Mouse (Mus musculus) liver, embryonic 13.5 days (tissue): Measurements from ENCODE around the gene Sorbs1. TPM values are rescaled to one million over a fixed set of nuclear protein-coding genes. Genes with fewer than 3 reads are reported as not detected.
A peak's percentile ranks its signal among the peaks of the same experiment; 100 is the strongest.

ENCODE experiments used
- ATAC-seq: fragments of 200-750 bp; cut with Nextera tagmentation; 2 replicates; pipeline ENCODE4 v1.8.0; 2017; ENCODE audit warnings: low read depth, mild to moderate bottlenecking, moderate number of reproducible peaks, moderate library complexity
- DNase-seq: peaks from one replicate; pipeline ENCODE4 v3.0.0; 2022
- H3K27ac ChIP-seq: fragments of 300-500 bp; sonication (generic); 2 replicates; pipeline ENCODE4 v1.5.1; 2015; ENCODE audit warnings: moderate library complexity, mild to moderate bottlenecking, inconsistent platforms
- H3K27me3 ChIP-seq: fragments of 300-500 bp; sonication (generic); 2 replicates; pipeline ENCODE4 v1.6.1; 2015; ENCODE audit warnings: mild to moderate bottlenecking, inconsistent platforms
- H3K36me3 ChIP-seq: fragments of 300-500 bp; sonication (generic); 2 replicates; pipeline ENCODE4 v1.6.1; 2015; ENCODE audit warnings: mild to moderate bottlenecking, inconsistent platforms
- H3K4me1 ChIP-seq: fragments of 300-500 bp; sonication (generic); replicated peaks from 2 replicates; pipeline ENCODE4 v1.6.1; 2015; ENCODE audit warnings: inconsistent platforms
- H3K4me2 ChIP-seq: fragments of 300-500 bp; sonication (generic); 2 replicates; pipeline ENCODE4 v1.6.1; 2015; ENCODE audit warnings: inconsistent platforms, mild to moderate bottlenecking, moderate library complexity
- H3K4me3 ChIP-seq: fragments of 300-500 bp; sonication (generic); replicated peaks from 2 replicates; pipeline ENCODE4 v1.5.1; 2015; ENCODE audit warnings: mild to moderate bottlenecking, inconsistent platforms
- H3K9ac ChIP-seq: fragments of 300-500 bp; sonication (generic); 2 replicates; pipeline ENCODE4 v1.6.1; 2015; ENCODE audit warnings: mild to moderate bottlenecking, inconsistent platforms
- H3K9me3 ChIP-seq: fragments of 300-500 bp; sonication (generic); replicated peaks from 2 replicates; pipeline ENCODE4 v1.6.1; 2016; ENCODE audit warnings: inconsistent platforms
- WGBS: fragments of 180-500 bp; shearing (Covaris S2); methylation state at CpG from one replicate; pipeline ENCODE4 v1.1.7; 2015; ENCODE audit not compliant: insufficient replicate concordance; 5-methylcytosine and 5-hydroxymethylcytosine counted together
- polyA plus RNA-seq: library from polyadenylated mRNA; unstranded; fragments of >200 nt; fragmentation: Nextera tagmentation; extraction: Ambion mirVana; gene quantifications from 2 replicates; pipeline ENCODE4 v1.2.1, GENCODE M21; 2015

The Sorbs1 gene
- polyA plus RNA-seq, 1 experiment from 2014 or later, result 28.8 TPM

DNA sequence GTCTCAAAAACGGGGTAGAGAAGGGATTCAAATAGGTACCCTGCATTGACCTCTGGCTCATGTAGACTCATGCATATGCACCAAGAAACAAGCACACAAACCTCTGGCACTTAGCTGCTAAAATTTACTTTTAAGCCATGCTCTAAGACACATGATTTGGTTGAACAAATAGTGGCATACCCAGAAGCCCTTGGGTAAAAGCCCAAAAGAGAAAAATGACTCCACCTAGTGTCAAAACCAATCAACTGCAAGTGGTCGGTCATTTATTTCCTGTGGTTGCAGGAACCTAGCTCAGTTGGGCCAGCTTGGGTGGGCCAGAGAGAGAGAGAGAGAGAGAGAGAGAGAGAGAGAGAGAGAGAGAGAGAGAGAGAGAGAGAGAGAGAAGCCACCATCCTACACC, 109.0 kb downstream of the Sorbs1 start:
- 50% methylated on average over 2 of the region's 2 CpGs for WGBS
- Histone ChIP-seq H3K9ac (no peak overlapping the region), H3K27me3 (no peaks in the 10 kb centered on the region), H3K27ac (peak overlapping the region; percentile 66; the same call in 1 of the 2 replicates), H3K4me3 (no peak overlapping the region), H3K4me2 (0 out of 2 replicates have a peak overlapping the region, but pooled peaks have one; percentile 12), H3K36me3 (peaks cover 1% of the 10 kb centered on the region; the same call in 1 of the 2 replicates), H3K9me3 (no peaks in the 10 kb centered on the region), H3K4me1 (peaks cover 36% of the 10 kb centered on the region)
- no peak for DNase-seq
- ATAC-seq, result no peak

DNA sequence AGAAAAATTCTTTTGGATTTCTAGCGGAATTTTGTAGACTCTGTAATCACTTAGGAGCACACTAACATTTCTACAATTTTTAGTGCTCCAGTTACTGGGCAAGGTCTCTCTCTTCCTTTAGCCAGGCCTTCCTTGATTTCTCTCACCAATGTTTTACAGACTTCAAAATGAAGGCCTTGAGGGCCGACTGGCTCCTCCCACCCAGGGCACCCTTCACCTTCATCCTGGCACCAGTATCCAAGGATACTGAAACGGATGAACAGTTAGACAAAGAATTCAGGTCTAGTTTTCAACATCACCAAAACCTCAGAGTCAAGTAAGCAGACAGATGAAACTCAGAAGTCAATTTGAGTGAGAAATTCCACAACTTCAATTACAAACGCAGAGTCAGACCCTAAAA, 109.6 kb downstream of the Sorbs1 start:
- H3K4me3 ChIP-seq, result no peak overlapping the region
- no peak for ATAC-seq
- 70% methylated on average over 4 of the region's 4 CpGs for WGBS
- no peak overlapping the region for H3K27ac ChIP-seq
- H3K9ac ChIP-seq, result no peak overlapping the region
- peaks cover 33% of the 10 kb centered on the region for H3K4me1 ChIP-seq
- H3K36me3 ChIP-seq, result peaks cover 5% of the 10 kb centered on the region; the same call in 1 of the 2 replicates
- no peaks in the 10 kb centered on the region for H3K27me3 ChIP-seq
- no peak overlapping the region for H3K4me2 ChIP-seq
- DNase-seq, result no peak
- no peaks in the 10 kb centered on the region for H3K9me3 ChIP-seq

DNA sequence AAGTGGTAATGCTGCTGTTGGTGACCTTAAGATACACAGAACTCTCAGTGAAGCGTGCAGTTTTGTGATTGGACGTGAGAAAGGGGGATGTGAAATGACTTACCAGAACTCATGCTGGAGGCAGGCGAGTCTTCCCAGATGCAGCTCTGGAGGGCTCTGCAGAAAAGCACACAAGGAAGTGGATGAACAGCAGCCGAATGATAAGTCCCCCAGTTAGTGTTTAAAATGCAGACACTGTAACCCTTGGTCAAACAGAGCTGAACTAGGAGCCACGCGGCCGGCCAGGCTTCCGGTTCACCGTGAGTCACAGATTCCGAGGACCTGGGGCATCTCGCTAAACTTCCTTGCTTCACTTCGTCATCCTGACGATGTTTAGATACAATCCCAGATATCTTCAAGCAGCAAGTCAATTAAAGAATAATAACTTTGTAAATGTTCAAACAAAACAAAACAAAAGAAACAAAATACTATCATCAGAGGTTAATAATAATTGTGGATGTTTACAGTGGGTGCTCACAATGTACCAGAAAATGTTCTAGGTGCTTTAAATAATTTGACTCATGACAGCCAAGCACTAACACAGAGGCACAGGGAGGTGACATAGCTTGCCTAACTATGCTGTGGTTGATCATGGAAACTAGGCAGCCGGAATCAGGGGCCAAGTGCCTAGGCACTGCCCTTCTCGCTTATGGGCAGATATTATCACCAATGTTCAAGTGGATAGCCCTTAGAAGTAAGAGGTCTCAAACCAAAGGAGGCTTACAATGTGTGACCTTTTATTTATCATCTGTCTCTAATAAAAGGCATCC, 111.2 kb downstream of the Sorbs1 start:
- Histone ChIP-seq H3K27me3 (no peaks in the 10 kb centered on the region), H3K9ac (no peak overlapping the region), H3K4me2 (no peak overlapping the region), H3K4me3 (no peak overlapping the region), H3K36me3 (peaks cover 13% of the 10 kb centered on the region; the same call in 1 of the 2 replicates), H3K9me3 (no peaks in the 10 kb centered on the region), H3K27ac (peak overlapping the region; percentile 18; the same call in 1 of the 2 replicates), H3K4me1 (peaks cover 33% of the 10 kb centered on the region)
- 52% methylated on average over 15 of the region's 15 CpGs for WGBS
- DNase-seq (no peak), ATAC-seq (no peak; the same call in 1 of the 2 replicates)

DNA sequence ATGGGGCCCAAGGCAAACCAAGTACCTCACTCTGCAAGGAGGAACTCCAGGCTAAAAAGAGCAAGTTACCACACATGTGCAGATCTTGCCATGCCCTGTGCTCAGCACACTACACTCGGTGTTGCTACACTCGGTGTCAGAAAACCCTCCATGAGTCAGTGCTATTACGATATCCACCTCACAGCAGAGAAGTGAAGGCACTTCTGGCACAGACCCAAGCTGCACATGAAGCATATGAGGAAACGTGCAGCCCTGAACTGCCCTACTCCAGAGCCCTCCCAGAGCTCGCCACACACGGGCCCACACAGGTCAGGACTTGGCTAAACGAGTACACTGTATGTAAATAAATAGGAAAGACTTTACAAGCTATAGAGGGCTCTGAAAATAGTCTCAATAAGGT, 112.4 kb downstream of the Sorbs1 start:
- WGBS, result 78% methylated on average over 7 of the region's 7 CpGs
- peaks cover 13% of the 10 kb centered on the region; the same call in 1 of the 2 replicates for H3K36me3 ChIP-seq
- no peaks in the 10 kb centered on the region for H3K27me3 ChIP-seq
- H3K4me3 ChIP-seq, result no peak overlapping the region
- no peak overlapping the region for H3K4me2 ChIP-seq
- ATAC-seq, result peak; percentile 42; the same call in 1 of the 2 replicates
- H3K9me3 ChIP-seq, result no peaks in the 10 kb centered on the region
- no peak overlapping the region for H3K9ac ChIP-seq
- no peak for DNase-seq
- no peak overlapping the region; the same call in 1 of the 2 replicates for H3K27ac ChIP-seq
- peaks cover 25% of the 10 kb centered on the region for H3K4me1 ChIP-seq

DNA sequence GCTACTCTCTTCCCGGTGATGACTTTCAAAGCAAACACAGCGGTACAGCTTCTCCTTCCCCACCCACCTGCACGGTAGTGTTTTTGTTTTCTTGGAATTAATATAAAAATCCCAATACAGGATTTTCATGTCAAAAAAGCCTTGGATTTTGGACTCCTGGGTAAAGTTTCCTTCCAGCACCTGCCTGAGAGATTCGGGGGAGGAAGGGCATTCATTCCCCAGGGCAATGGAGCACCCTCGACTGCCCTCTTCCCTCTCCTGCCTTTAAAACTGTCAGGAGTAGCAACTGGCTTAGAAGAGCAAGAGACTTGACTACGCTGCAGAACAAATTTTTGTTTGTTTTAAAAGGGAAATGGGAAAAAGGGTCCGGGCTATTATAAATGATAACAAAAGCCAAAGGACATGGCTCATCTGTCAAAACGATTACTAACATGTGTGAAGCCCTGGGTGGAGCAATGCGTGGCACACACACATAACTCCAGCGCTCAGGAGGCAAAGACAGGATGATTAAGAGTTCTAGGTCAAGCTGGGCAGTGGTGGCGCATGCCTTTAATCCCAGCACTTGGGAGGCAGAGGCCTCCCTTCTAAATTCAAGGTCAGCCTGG, 113.1 kb downstream of the Sorbs1 start:
- Histone ChIP-seq H3K9ac (no peak overlapping the region), H3K27ac (no peak overlapping the region), H3K9me3 (no peaks in the 10 kb centered on the region), H3K4me3 (no peak overlapping the region), H3K4me1 (peaks cover 25% of the 10 kb centered on the region), H3K36me3 (peaks cover 13% of the 10 kb centered on the region; the same call in 1 of the 2 replicates), H3K27me3 (no peaks in the 10 kb centered on the region), H3K4me2 (no peak overlapping the region)
- DNase-seq (no peak), ATAC-seq (no peak)
- 77% methylated on average over 11 of the region's 11 CpGs for WGBS

DNA sequence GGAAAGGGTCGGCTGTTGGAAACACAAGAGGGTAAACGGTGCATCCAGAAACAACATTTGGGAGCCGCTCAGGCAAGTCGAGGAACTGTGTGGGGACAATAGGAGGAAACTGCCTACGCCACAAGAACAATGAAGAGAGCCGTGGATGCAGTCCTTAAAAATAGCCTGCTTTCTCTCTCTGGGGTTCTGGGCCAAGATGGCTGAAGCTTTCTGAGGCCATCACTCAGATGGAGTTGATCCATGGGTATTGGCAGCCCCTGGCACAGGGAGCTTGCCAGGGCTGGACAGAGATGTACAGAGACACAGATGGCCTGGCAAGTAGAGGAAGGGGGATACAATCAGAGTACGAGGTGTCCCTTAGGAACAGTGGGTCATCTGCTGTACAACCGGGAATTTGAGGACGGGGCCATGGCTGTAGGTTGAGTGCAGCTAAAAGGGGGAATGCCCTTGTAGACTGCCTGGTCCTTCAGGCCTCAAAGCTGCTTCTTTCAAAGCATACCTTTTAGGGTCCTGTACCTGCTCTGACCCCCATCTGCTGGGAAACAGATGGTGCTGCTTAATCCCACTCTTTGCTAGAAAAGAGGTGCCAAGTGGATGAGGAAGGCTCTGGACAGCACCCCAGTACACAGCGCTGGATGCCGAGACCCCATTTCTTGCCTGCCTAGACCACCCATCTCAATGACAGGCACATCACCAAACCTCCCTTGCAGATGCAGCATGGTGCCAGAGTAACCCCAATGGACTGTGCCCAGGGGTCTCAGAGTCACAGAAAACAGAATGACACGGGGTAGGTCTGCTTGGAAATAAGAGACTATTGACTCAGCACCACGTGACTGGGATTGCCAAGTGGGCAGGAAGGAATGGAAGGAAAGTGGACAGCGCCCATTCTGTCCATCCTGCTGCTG, 117.6 kb downstream of the Sorbs1 start:
- Histone ChIP-seq H3K27me3 (no peaks in the 10 kb centered on the region), H3K9me3 (no peaks in the 10 kb centered on the region), H3K4me1 (peaks cover 22% of the 10 kb centered on the region), H3K4me2 (no peak overlapping the region), H3K4me3 (no peak overlapping the region), H3K36me3 (peaks cover 28% of the 10 kb centered on the region), H3K9ac (no peak overlapping the region), H3K27ac (no peak overlapping the region)
- ATAC-seq (no peak), DNase-seq (no peak)
- WGBS, result 68% methylated on average over 14 of the region's 14 CpGs

DNA sequence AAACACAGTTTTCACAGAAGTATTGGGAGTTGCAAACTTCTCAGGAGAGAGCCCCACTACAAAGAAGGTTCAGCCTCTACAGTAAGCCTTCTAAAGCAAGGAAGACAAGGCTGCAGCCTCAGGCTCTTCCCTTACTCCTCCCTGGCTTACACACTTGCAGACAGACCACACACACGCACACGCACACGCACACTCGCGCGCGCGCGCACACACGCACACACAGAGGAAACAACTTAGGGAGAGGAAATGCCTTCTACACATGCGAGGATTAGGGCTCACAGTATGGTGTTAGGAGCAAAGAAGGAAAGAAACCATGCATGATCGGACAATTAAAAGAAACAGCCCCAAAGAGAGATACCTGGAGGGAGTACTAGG, 118.3 kb downstream of the Sorbs1 start:
- DNase-seq (no peak), ATAC-seq (no peak)
- H3K36me3 ChIP-seq, result peaks cover 28% of the 10 kb centered on the region
- H3K4me1 ChIP-seq, result peaks cover 15% of the 10 kb centered on the region
- H3K4me2 ChIP-seq, result no peak overlapping the region
- no peaks in the 10 kb centered on the region for H3K9me3 ChIP-seq
- no peak overlapping the region for H3K9ac ChIP-seq
- 69% methylated on average over 12 of the region's 12 CpGs for WGBS
- H3K27me3 ChIP-seq, result no peaks in the 10 kb centered on the region
- H3K4me3 ChIP-seq, result no peak overlapping the region
- H3K27ac ChIP-seq, result peak overlapping the region; percentile 37; the same call in 1 of the 2 replicates

DNA sequence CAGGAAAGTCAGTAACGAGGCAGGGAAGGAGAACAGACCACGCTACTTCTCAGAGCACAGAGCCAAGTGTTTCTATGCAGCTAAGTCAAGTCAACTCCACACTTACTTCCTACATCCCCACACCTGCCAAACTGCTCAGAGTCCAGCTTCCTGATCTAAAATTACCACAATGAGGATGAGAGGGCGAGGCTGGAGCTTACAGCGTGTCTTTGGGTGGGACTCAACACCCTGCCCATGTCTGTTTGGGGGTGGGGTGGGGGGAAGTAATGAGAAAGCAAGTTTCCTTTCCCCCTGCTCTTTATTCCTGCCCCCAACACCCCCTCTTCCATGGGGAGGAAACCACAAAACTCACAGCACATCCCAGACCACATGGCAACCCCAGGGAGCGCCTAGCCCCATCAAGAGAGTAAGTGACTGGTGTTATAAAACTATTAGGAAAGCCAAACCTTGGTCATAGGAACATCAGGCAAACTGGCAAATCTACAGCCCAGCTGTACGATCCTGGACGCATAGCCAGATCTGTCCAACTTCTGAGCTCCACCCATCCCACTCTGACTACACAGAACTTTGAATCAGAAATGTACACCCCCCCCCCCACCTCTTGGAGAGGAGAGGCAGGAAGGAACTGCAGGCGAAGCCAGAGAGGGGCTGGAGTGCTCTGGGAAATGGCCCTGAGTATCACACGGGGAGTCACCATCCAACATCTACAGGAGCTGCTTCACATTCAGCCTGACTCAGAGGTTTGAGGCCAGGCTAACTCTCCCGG, 118.8 kb downstream of the Sorbs1 start:
- H3K4me3 ChIP-seq, result no peak overlapping the region
- H3K9me3 ChIP-seq, result no peaks in the 10 kb centered on the region
- DNase-seq (no peak), ATAC-seq (no peak)
- no peaks in the 10 kb centered on the region for H3K27me3 ChIP-seq
- 38% methylated on average over 10 of the region's 10 CpGs for WGBS
- H3K36me3 ChIP-seq, result peaks cover 28% of the 10 kb centered on the region
- H3K4me1 ChIP-seq, result peaks cover 14% of the 10 kb centered on the region
- no peak overlapping the region for H3K9ac ChIP-seq
- H3K4me2 ChIP-seq, result no peak overlapping the region
- H3K27ac ChIP-seq, result peak overlapping the region; percentile 37; the same call in 1 of the 2 replicates

DNA sequence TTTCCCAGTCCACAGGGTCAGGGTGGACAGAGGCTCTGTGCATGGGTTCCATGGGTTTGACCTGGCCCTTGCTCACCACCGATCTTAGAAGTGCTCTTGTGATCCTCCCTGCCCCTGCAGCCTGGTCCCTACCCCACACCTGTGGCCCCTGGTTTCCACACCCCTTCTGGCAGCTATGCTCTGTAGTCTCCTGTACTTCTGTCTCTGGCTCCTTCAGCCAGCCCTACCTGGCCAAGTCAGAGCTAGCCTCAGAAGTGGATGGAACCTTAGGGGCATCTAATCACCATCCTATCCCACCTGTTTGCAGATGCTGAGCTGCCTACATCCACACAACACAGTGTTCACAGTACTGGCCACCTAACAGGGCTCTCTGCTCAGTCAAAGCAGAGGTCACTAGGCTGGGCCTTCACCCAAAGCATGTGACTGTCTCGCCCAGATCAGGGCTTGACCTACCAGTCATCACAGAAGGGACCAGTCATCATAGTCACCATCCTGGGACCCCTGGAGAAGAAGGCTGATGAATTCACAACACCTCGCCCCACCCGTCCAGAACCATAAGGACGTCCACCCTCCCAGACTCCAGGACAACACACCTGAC, 120.7 kb downstream of the Sorbs1 start:
- Histone ChIP-seq H3K27ac (no peak overlapping the region), H3K4me3 (no peak overlapping the region), H3K36me3 (peaks cover 20% of the 10 kb centered on the region), H3K9ac (no peak overlapping the region), H3K9me3 (no peaks in the 10 kb centered on the region), H3K4me2 (no peak overlapping the region), H3K4me1 (peaks cover 14% of the 10 kb centered on the region), H3K27me3 (no peaks in the 10 kb centered on the region)
- no peak for ATAC-seq
- WGBS, result 79% methylated on average over 5 of the region's 5 CpGs
- DNase-seq, result no peak

DNA sequence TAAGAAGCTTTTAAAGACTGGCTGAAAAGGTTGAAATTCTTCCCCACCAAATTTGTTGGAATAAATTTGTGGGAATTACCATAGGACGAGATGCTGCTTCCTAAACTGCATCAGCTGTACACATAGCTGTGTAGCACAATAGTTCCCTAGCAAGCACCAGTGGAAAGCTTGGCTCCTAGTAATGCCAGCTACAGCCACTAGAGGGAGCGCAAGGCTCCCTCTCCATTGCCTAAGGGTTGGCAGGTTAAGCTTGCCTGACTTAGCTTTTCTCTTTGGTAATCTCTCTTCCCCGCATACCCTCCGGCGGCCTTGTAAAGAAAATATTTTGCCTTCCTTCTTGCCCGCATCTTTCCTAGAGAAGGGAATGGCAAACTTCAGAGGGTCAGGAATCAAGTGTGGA, 122.1 kb downstream of the Sorbs1 start:
- H3K9ac ChIP-seq, result no peak overlapping the region
- 18% methylated on average over 6 of the region's 6 CpGs for whole genome bisulfite sequencing
- no peak overlapping the region for H3K27ac ChIP-seq
- H3K36me3 ChIP-seq, result peaks cover 24% of the 10 kb centered on the region
- H3K27me3 ChIP-seq, result no peaks in the 10 kb centered on the region
- ATAC-seq, result peak; percentile 71
- H3K4me1 ChIP-seq, result peaks cover 14% of the 10 kb centered on the region
- no peak overlapping the region for H3K4me2 ChIP-seq
- DNase-seq, result peak; percentile 47
- no peaks in the 10 kb centered on the region for H3K9me3 ChIP-seq
- no peak overlapping the region for H3K4me3 ChIP-seq
